Mouse (Mus musculus): ENCODE measurements around the gene Nbl1. TPM values are rescaled to one million over a fixed set of nuclear protein-coding genes. Genes with fewer than 3 reads are reported as not detected.

Gene Nbl1
- polyA plus RNA-seq, 1 experiment from 2014 or later: 57.4 TPM

Other genes starting within 250 kb of the Nbl1 start
- 0.58 and 0.60 TPM in 2 replicates for gene Pla2g5, start 229.5 kb downstream of the Nbl1 start, polyA plus RNA-seq (2015; fragmentation: Nextera tagmentation; extraction: Ambion mirVana)
- not detected in 2 replicates for gene Gm13030, start 219.0 kb downstream of the Nbl1 start, polyA plus RNA-seq (2015; fragmentation: Nextera tagmentation; extraction: Ambion mirVana)
- not detected in 2 replicates for gene Pla2g2e, start 215.1 kb downstream of the Nbl1 start, polyA plus RNA-seq (2015; fragmentation: Nextera tagmentation; extraction: Ambion mirVana)
- 3.1 TPM in 2 replicates for gene Otud3, start 179.0 kb downstream of the Nbl1 start, polyA plus RNA-seq (2015; fragmentation: Nextera tagmentation; extraction: Ambion mirVana)
- 4.0 and 5.9 TPM in 2 replicates for gene Rnf186, start 125.9 kb downstream of the Nbl1 start, polyA plus RNA-seq (2015; fragmentation: Nextera tagmentation; extraction: Ambion mirVana)
- gene Tmco4, start 120.1 kb downstream of the Nbl1 start, polyA plus RNA-seq (2015; fragmentation: Nextera tagmentation; extraction: Ambion mirVana): 6.3 and 6.8 TPM in 2 replicates
- not detected in 2 replicates for gene Htr6, start 17.4 kb downstream of the Nbl1 start, polyA plus RNA-seq (2015; fragmentation: Nextera tagmentation; extraction: Ambion mirVana)
- gene Minos1, start 38.1 kb upstream of the Nbl1 start, polyA plus RNA-seq (2015; fragmentation: Nextera tagmentation; extraction: Ambion mirVana): 548 and 571 TPM in 2 replicates
- gene Capzb, start 99.9 kb upstream of the Nbl1 start, polyA plus RNA-seq (2015; fragmentation: Nextera tagmentation; extraction: Ambion mirVana): 454 and 473 TPM in 2 replicates
- 12.5 and 13.9 TPM in 2 replicates for gene Pqlc2, start 217.7 kb upstream of the Nbl1 start, polyA plus RNA-seq (2015; fragmentation: Nextera tagmentation; extraction: Ambion mirVana)
- gene Akr7a5, start 217.8 kb upstream of the Nbl1 start, polyA plus RNA-seq (2015; fragmentation: Nextera tagmentation; extraction: Ambion mirVana): 94.9 and 95.0 TPM in 2 replicates